Mouse (Mus musculus) myocyte (in vitro differentiated cells): ENCODE measurements around the gene Ptpro.

ENCODE experiments used
- POLR2A ChIP-seq: IDR thresholded peaks from one replicate; pipeline ENCODE4 v1.6.1; 2011; ENCODE audit warnings: low read depth, mild to moderate bottlenecking, control low read depth, moderate library complexity; ENCODE audit not compliant: insufficient read length
- TCF12 ChIP-seq: IDR thresholded peaks from one replicate; pipeline ENCODE4 v1.6.1; 2011; ENCODE audit warnings: mild to moderate bottlenecking, control low read depth; ENCODE audit not compliant: poor library complexity, insufficient read depth, severe bottlenecking
- TCF3 ChIP-seq: IDR thresholded peaks from one replicate; pipeline ENCODE4 v1.6.1; 2011; ENCODE audit warnings: low read depth, control low read depth; ENCODE audit not compliant: insufficient read length
- USF1 ChIP-seq: IDR thresholded peaks from one replicate; pipeline ENCODE4 v1.6.1; 2011; ENCODE audit warnings: low read depth, mild to moderate bottlenecking, control low read depth, moderate library complexity

DNA sequence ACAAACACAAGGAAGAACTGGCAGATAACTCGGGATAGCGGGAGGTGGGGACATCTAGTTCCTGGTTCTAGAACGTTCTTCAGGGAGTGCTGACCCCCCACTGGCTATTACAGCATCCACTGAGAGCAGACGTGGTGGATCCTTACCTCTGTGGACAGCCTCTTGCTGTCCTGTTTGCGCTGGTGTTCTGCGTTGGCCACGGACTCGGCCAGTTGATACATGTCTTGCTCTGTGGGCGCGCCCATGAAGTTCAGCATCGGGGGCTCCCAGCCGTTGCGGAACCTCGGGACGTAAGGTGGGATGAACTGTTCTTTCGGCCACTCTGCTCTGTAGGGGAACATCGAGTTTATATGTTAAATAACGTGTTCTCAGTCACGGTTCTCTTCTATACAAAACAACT lies 256.8 kb downstream of the Ptpro start:
- TF ChIP-seq USF1 = no peak
- no peak for TF ChIP-seq POLR2A
- no peak for TF ChIP-seq TCF12
- TF ChIP-seq TCF3 = no peak
